In the genomic region with DNA sequence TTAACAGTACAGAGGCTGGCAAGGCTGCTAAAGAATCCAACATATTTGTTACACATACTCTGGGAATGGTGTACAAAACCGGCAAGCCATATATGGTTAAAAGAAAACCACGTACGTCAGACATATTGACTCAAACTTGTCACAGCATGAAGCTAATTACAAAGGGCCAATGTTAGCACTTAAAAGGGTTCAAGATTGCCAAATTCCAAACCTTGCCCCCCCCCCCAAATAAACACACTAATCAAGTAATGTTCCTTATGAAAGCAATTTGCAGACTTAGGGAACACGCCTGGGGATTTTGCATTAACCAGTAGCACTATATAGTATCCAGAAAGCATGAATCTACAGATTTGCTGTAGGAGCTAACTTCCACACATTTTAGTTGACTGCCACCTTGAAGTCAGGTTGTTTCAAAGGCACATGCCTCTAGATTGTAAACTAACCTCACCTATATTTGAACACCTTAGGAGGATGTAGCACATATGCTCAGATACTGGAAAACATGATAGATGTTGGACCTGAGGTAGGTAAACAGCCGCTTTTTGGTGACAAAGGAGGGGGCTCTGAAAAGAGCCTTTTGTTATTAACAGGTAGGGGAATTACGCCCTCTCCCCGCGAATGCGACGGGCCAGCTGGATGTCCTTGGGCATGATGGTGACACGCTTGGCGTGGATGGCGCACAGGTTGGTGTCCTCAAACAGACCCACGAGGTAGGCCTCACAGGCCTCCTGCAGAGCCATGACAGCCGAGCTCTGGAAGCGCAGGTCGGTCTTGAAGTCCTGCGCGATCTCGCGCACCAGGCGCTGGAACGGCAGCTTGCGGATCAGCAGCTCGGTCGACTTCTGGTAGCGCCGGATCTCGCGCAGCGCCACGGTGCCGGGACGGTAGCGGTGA, we compare ENCODE assay signal across 1 mouse cellular context.
TF ChIP-seq lines count a peak whose summit lies in the region.

No protein-coding gene starts in this region.

TF ChIP-seq in C2C12, 6 proteins besides CTCF, POLR2A, EP300 and RAD21:
- peak; percentile 13 for TF ChIP-seq CEBPB (IDR thresholded peaks at IDR 0.05; ENCODE audit: low read depth)
TF ChIP-seq in C2C12: peak in this region for 1; not testable (repeated sequence) for 5.
